Mouse (Mus musculus) ES-E14 (cell line): ENCODE results near the gene Ajm1.

ENCODE experiments used
- CHD2 ChIP-seq: IDR thresholded peaks from 2 replicates; pipeline ENCODE4 v1.6.1; 2014; ENCODE audit warnings: mild to moderate bottlenecking, low read depth, low read length, inconsistent platforms
- HCFC1 ChIP-seq: IDR thresholded peaks from 2 replicates; pipeline ENCODE4 v1.6.1; 2012; ENCODE audit warnings: low read length, inconsistent platforms, borderline replicate concordance; ENCODE audit not compliant: insufficient read depth
- MAFK ChIP-seq: IDR thresholded peaks from 2 replicates; pipeline ENCODE4 v1.6.1; 2014; ENCODE audit warnings: mild to moderate bottlenecking, low read depth, low read length, inconsistent platforms; ENCODE audit not compliant: insufficient read depth
- ZC3H11A ChIP-seq: IDR thresholded peaks from 2 replicates; pipeline ENCODE4 v1.6.1; 2012; ENCODE audit warnings: low read depth, mild to moderate bottlenecking, inconsistent platforms, low read length, borderline replicate concordance
- ZNF384 ChIP-seq: IDR thresholded peaks from 2 replicates; pipeline ENCODE4 v1.6.1; 2012; ENCODE audit warnings: low read depth, low read length, inconsistent platforms

DNA sequence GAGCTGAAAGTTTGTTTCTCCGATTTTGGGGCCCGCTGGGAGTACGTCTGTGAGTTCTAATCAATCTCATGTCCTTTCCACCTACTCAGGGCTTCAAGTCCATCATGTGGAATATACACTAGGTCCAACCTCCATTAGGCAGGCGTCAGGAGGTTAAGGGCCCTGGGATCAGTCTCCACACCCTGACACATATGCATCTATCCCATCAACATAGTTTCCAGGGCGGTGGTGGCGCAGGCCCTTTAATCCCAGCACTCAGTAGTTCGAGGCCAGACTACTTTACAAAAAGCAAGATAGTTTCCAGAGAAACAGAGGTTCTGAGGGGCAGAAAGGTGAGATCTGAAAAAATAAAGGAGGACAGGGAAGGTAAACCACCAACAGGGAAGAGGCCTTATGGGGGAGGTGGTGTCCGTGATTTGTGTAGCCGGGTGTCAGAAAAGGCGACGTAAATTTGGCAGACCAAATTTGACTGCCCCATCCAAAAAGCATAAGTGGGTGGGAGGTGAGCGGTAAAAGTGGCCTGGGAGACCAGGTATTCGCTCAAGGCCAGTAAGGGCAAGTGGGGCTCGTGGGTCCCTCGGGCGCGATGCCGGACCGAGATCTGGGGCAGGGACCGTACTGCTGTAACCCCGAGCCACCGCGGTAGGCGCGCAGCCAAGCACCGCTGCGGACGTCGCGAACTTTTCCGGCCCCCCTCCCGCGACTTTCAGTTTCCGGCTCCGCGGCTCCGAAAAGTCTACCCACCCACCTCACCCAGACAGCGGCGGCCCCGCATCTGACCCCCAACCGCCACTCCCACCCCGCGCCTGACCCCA, 35.4 kb downstream of the Ajm1 start:
- TF ChIP-seq MAFK: no peak
- TF ChIP-seq HCFC1: no peak
- TF ChIP-seq ZC3H11A: no peak
- no peak for TF ChIP-seq CHD2
- TF ChIP-seq ZNF384: no peak
